Mouse (Mus musculus) liver, postnatal 0 days (tissue): ENCODE results near the gene Fam222a. TPM values are rescaled to one million over a fixed set of nuclear protein-coding genes. Genes with fewer than 3 reads are reported as not detected.

Experiments
- ATAC-seq: fragments of 200-750 bp; cut with Nextera tagmentation; 2 replicates; pipeline ENCODE4 v1.8.0; 2017; ENCODE audit warnings: mild to moderate bottlenecking, moderate library complexity
- DNase-seq: peaks from one replicate; pipeline ENCODE4 v3.0.0-alpha.2; 2016
- H3K27ac ChIP-seq: fragments of 300-500 bp; sonication (generic); 2 replicates; pipeline ENCODE4 v1.5.1; 2014; ENCODE audit warnings: antibody characterized with exemption, moderate library complexity, mild to moderate bottlenecking, low read depth
- H3K27me3 ChIP-seq: fragments of 300-500 bp; sonication (generic); 2 replicates; pipeline ENCODE4 v1.6.1; 2014; ENCODE audit warnings: low read length, control low read depth, mixed read lengths; ENCODE audit not compliant: insufficient read depth
- H3K36me3 ChIP-seq: fragments of 300-500 bp; sonication (generic); replicated peaks from 2 replicates; pipeline ENCODE4 v1.6.1; 2014; ENCODE audit warnings: mild to moderate bottlenecking, control low read depth, low read length, moderate library complexity, mixed read lengths; ENCODE audit not compliant: insufficient read depth
- H3K4me1 ChIP-seq: fragments of 300-500 bp; sonication (generic); 2 replicates; pipeline ENCODE4 v1.6.1; 2014; ENCODE audit warnings: antibody characterized with exemption, mild to moderate bottlenecking, control low read depth; ENCODE audit not compliant: insufficient read depth
- H3K4me2 ChIP-seq: fragments of 300-500 bp; sonication (generic); 2 replicates; pipeline ENCODE4 v1.6.1; 2014; ENCODE audit warnings: low read depth, mild to moderate bottlenecking, low read length, moderate library complexity, mixed read lengths
- H3K4me3 ChIP-seq: fragments of 300-500 bp; sonication (generic); 2 replicates; pipeline ENCODE4 v1.5.1; 2014; ENCODE audit warnings: low read depth, low read length
- H3K9ac ChIP-seq: fragments of 300-500 bp; sonication (generic); replicated peaks from 2 replicates; pipeline ENCODE4 v1.6.1; 2014; ENCODE audit warnings: mild to moderate bottlenecking, moderate library complexity
- H3K9me3 ChIP-seq: fragments of 300-500 bp; sonication (generic); 2 replicates; pipeline ENCODE4 v1.6.1; 2016; ENCODE audit warnings: mild to moderate bottlenecking, control low read depth, low read length, mixed read lengths
- CTCF ChIP-seq: sonication (generic); IDR thresholded peaks from 2 replicates; pipeline ENCODE4 v1.5.1; 2016; ENCODE audit warnings: antibody characterized with exemption, low read depth
- EP300 ChIP-seq: IDR thresholded peaks from 2 replicates; pipeline ENCODE4 v1.6.1; 2016; ENCODE audit warnings: antibody characterized with exemption, low read depth, mild to moderate bottlenecking
- WGBS: fragments of 180-500 bp; shearing (Covaris S2); extraction: QIAGEN DNeasy Blood & Tissue Kit; methylation state at CpG from one replicate; pipeline ENCODE4 v1.1.7; 2014; ENCODE audit not compliant: insufficient replicate concordance; 5-methylcytosine and 5-hydroxymethylcytosine counted together
- polyA plus RNA-seq: library from polyadenylated mRNA; unstranded; fragments of >200 nt; fragmentation: Nextera tagmentation; extraction: Ambion mirVana; gene quantifications from 2 replicates; pipeline ENCODE4 v1.2.1, GENCODE M21; 2015

The Fam222a gene
- polyA plus RNA-seq, result 0.80 and 1.8 TPM in 2 replicates

- peak; percentile 51 for ATAC-seq
- H3K4me2 ChIP-seq, result peak within 1 kb of the TSS; percentile 87
- DNase-seq, result peak; percentile 67
- H3K9ac ChIP-seq, result peak within 1 kb of the TSS; percentile 54
- H3K4me3 ChIP-seq, result peak within 1 kb of the TSS; percentile 69
- H3K9me3 ChIP-seq, result no peaks in the 10 kb centered on the region
- peaks cover 29% of the 10 kb centered on the region for H3K4me1 ChIP-seq
- peaks cover 30% of the 10 kb centered on the region for H3K27me3 ChIP-seq
- TF ChIP-seq CTCF, result peak; percentile 60
- TF ChIP-seq EP300, result no peak
- H3K36me3 ChIP-seq, result no peaks in the 10 kb centered on the region
- H3K27ac ChIP-seq, result peak within 1 kb of the TSS; percentile 49
- under 1% methylated on average over 58 of the region's 72 CpGs for WGBS
These were observed at the start of gene Fam222a for GRCm38 (mm10) chr5:114567565-114568197. Gene Fam222a, plus strand, starts transcription at chr5:114568016.

- H3K4me3 ChIP-seq, result no peak overlapping the region
- no peak for TF ChIP-seq EP300
- ATAC-seq, result no peak
These were observed 39.5 kb upstream of the Fam222a start for GRCm38 (mm10) chr5:114528355-114528754.

GRCm38 (mm10) chr5:114530337-114530736 lies 37.5 kb upstream of the Fam222a start:
- Histone ChIP-seq H3K4me3 (no peak overlapping the region), H3K4me2 (no peak overlapping the region), H3K4me1 (no peaks in the 10 kb centered on the region), H3K27me3 (no peaks in the 10 kb centered on the region), H3K9ac (no peak overlapping the region), H3K27ac (no peak overlapping the region), H3K36me3 (no peaks in the 10 kb centered on the region), H3K9me3 (no peaks in the 10 kb centered on the region)
- no peak for ATAC-seq
- TF ChIP-seq EP300, result no peak
- TF ChIP-seq CTCF, result no peak
- WGBS, result 67% methylated on average over 6 of the region's 6 CpGs
- DNase-seq, result no peak

More at GRCm38 (mm10) chr5:114528355-114528754, 39.5 kb upstream of the Fam222a start:
- DNase-seq, result no peak
- Histone ChIP-seq H3K27ac (no peak overlapping the region), H3K4me2 (no peak overlapping the region), H3K9me3 (no peaks in the 10 kb centered on the region), H3K4me1 (no peaks in the 10 kb centered on the region), H3K9ac (no peak overlapping the region), H3K36me3 (no peaks in the 10 kb centered on the region), H3K27me3 (no peaks in the 10 kb centered on the region)
- 82% methylated on average over 6 of the region's 6 CpGs for WGBS

- H3K36me3 ChIP-seq, result no peaks in the 10 kb centered on the region
- no peaks in the 10 kb centered on the region for H3K27me3 ChIP-seq
- 60% methylated on average over 6 of the region's 6 CpGs for WGBS
- no peak overlapping the region for H3K27ac ChIP-seq
- no peak for TF ChIP-seq CTCF
- TF ChIP-seq EP300, result no peak
- no peak for ATAC-seq
- H3K9me3 ChIP-seq, result no peaks in the 10 kb centered on the region
- H3K4me2 ChIP-seq, result no peak overlapping the region
- DNase-seq, result no peak
- H3K4me3 ChIP-seq, result no peak overlapping the region
- H3K9ac ChIP-seq, result no peak overlapping the region
- H3K4me1 ChIP-seq, result no peaks in the 10 kb centered on the region
These were observed 35.8 kb upstream of the Fam222a start for GRCm38 (mm10) chr5:114532055-114532454.

- ATAC-seq, result no peak
- Histone ChIP-seq H3K27ac (no peak overlapping the region), H3K27me3 (peaks cover 12% of the 10 kb centered on the region), H3K36me3 (no peaks in the 10 kb centered on the region), H3K4me2 (no peak overlapping the region), H3K4me1 (no peaks in the 10 kb centered on the region), H3K4me3 (no peak overlapping the region), H3K9ac (no peak overlapping the region), H3K9me3 (no peaks in the 10 kb centered on the region)
- TF ChIP-seq EP300, result no peak
- TF ChIP-seq CTCF, result no peak
- DNase-seq, result no peak
- 13% methylated on average over 26 of the region's 26 CpGs for WGBS
These were observed 30.4 kb upstream of the Fam222a start for GRCm38 (mm10) chr5:114537308-114538020.

- ATAC-seq, result no peak
- Histone ChIP-seq H3K27me3 (peaks cover 12% of the 10 kb centered on the region), H3K27ac (no peak overlapping the region), H3K4me1 (no peaks in the 10 kb centered on the region), H3K36me3 (no peaks in the 10 kb centered on the region), H3K9me3 (no peaks in the 10 kb centered on the region), H3K4me2 (no peak overlapping the region), H3K9ac (no peak overlapping the region), H3K4me3 (no peak overlapping the region)
- TF ChIP-seq CTCF, result no peak
- TF ChIP-seq EP300, result no peak
- WGBS, result 19% methylated on average over 8 of the region's 8 CpGs
- no peak for DNase-seq
These were observed 29.8 kb upstream of the Fam222a start for GRCm38 (mm10) chr5:114538021-114538405.
